In genomic region chr7:45121404-45121803, GRCm38 (mm10) we compare ENCODE assay signal across 8 mouse cellular contexts. TPM values are rescaled to one million over a fixed set of nuclear protein-coding genes. Genes with fewer than 3 reads are reported as not detected.
A peak's percentile ranks its signal among the peaks of the same experiment; 100 is the strongest.
DNase-seq lines count a peak whose midpoint lies in the region; ATAC-seq and TF ChIP-seq lines count a peak whose summit lies in the region.

No protein-coding gene starts in this region.

- H3K9me3 ChIP-seq in lung, embryonic 15.5 days = no peaks in the 10 kb centered on the region
- no peaks in the 10 kb centered on the region for H3K9me3 ChIP-seq in stomach, embryonic 16.5 days (replicated peaks; ENCODE audit: control insufficient read depth, low read length)

- no peak for ATAC-seq in lung, embryonic 15.5 days (ENCODE audit: borderline replicate concordance, extremely low read depth, low FRiP score, low TSS enrichment)
- no peak for ATAC-seq in stomach, embryonic 16.5 days (ENCODE audit: insufficient read depth, low FRiP score)

- peaks cover 62% of the 10 kb centered on the region for H3K36me3 ChIP-seq in lung, embryonic 15.5 days
- H3K36me3 ChIP-seq in stomach, embryonic 16.5 days (ENCODE audit: control insufficient read depth, insufficient read depth, low read length) = peaks cover 19% of the 10 kb centered on the region

- no peaks in the 10 kb centered on the region for H3K27me3 ChIP-seq in lung, embryonic 15.5 days
- H3K27me3 ChIP-seq in stomach, embryonic 16.5 days (ENCODE audit: control insufficient read depth, insufficient read depth, low read length) = no peaks in the 10 kb centered on the region

- peak overlapping the region; percentile 22; the same call in 1 of the 2 replicates for H3K4me2 ChIP-seq in lung, embryonic 15.5 days
- no peak overlapping the region for H3K4me2 ChIP-seq in stomach, embryonic 16.5 days (ENCODE audit: low read depth, low read length)

- DNase-seq in layer of hippocampus, adult 2 months (ENCODE audit: low spot score in 2 of 2) = no peak
- no peak for DNase-seq in layer of hippocampus, adult 11-12 months (ENCODE audit: low spot score)
- DNase-seq in induced T-regulatory cell, adult 2 months (ENCODE audit: low read depth) = peak; percentile 87
- no peak for DNase-seq in layer of hippocampus, adult 9-10 months (ENCODE audit: low spot score)
- DNase-seq in ovary, postnatal 10 days (ENCODE audit: low spot score) = no peak

- H3K27ac ChIP-seq in layer of hippocampus, adult 2 months = peak overlapping the region; percentile 72
- peak overlapping the region; percentile 89 for H3K27ac ChIP-seq in brown adipose tissue, adult 24 weeks (replicated peaks; ENCODE audit: low read depth, low read length)
- H3K27ac ChIP-seq in lung, embryonic 15.5 days = peak overlapping the region; percentile 44
- H3K27ac ChIP-seq in stomach, embryonic 16.5 days (ENCODE audit: low read length) = no peak overlapping the region

- WGBS in lung, embryonic 15.5 days = 44% methylated on average over 8 of the region's 8 CpGs
- WGBS in stomach, embryonic 16.5 days = 42% methylated on average over 8 of the region's 8 CpGs

- peak overlapping the region; percentile 17 for H3K4me3 ChIP-seq in layer of hippocampus, adult 2 months
- H3K4me3 ChIP-seq in brown adipose tissue, adult 24 weeks (ENCODE audit: insufficient read depth, low read depth, low read length) = peak overlapping the region; percentile 75
- no peak overlapping the region for H3K4me3 ChIP-seq in lung, embryonic 15.5 days
- H3K4me3 ChIP-seq in stomach, embryonic 16.5 days (replicated peaks; ENCODE audit: low read length) = no peak overlapping the region

- no peak overlapping the region for H3K9ac ChIP-seq in lung, embryonic 15.5 days
- H3K9ac ChIP-seq in stomach, embryonic 16.5 days (ENCODE audit: low read length) = peak overlapping the region; percentile 43

- no peak for TF ChIP-seq CTCF in layer of hippocampus, adult 2 months (conservative IDR thresholded peaks at IDR 0.05)

- H3K4me1 ChIP-seq in brown adipose tissue, adult 24 weeks (ENCODE audit: control insufficient read depth, insufficient read depth, insufficient read length, low read length) = peaks cover 9% of the 10 kb centered on the region
- peaks cover 43% of the 10 kb centered on the region for H3K4me1 ChIP-seq in lung, embryonic 15.5 days
- peaks cover 33% of the 10 kb centered on the region for H3K4me1 ChIP-seq in stomach, embryonic 16.5 days (ENCODE audit: control insufficient read depth, insufficient read depth, low read length)

RNA-seq across cellular contexts. Expression of gene Rps11, which starts 2.8 kb away (rescaled TPM):
- 100 to 1,000 TPM; 436 to 442 TPM for total RNA-seq in layer of hippocampus, adult 2 months (2021)
- 1,258 and 1,344 TPM in 2 replicates for polyA plus RNA-seq in brown adipose tissue, adult 24 weeks (2012; ENCODE audit: insufficient read depth, insufficient read length, missing spikeins)
- polyA plus RNA-seq in lung, embryonic 15.5 days (2015; fragmentation: Nextera tagmentation; extraction: Ambion mirVana) = 1,432 and 1,559 TPM in 2 replicates
- 1,225 and 1,374 TPM in 2 replicates for polyA plus RNA-seq in stomach, embryonic 16.5 days (2015; fragmentation: Nextera tagmentation; extraction: Ambion mirVana)

RNA-seq across cellular contexts. Expression of gene Rpl13a, which starts 7.2 kb away (rescaled TPM):
- 100 to 1,000 TPM; 808 to 856 TPM for total RNA-seq in layer of hippocampus, adult 2 months (2021)
- polyA plus RNA-seq in brown adipose tissue, adult 24 weeks (2012; ENCODE audit: insufficient read depth, insufficient read length, missing spikeins) = 1,142 and 1,278 TPM in 2 replicates
- 1,187 and 1,308 TPM in 2 replicates for polyA plus RNA-seq in lung, embryonic 15.5 days (2015; fragmentation: Nextera tagmentation; extraction: Ambion mirVana)
- 1,102 and 1,332 TPM in 2 replicates for polyA plus RNA-seq in stomach, embryonic 16.5 days (2015; fragmentation: Nextera tagmentation; extraction: Ambion mirVana)

RNA-seq across cellular contexts. Expression of gene Gm45713, which starts 14.6 kb away (rescaled TPM):
- total RNA-seq in layer of hippocampus, adult 2 months (2021) = not detected
- polyA plus RNA-seq in brown adipose tissue, adult 24 weeks (2012; ENCODE audit: insufficient read depth, insufficient read length, missing spikeins) = not detected in 2 replicates
- polyA plus RNA-seq in lung, embryonic 15.5 days (2015; fragmentation: Nextera tagmentation; extraction: Ambion mirVana) = 0.19 and 0.20 TPM in 2 replicates
- polyA plus RNA-seq in stomach, embryonic 16.5 days (2015; fragmentation: Nextera tagmentation; extraction: Ambion mirVana) = not detected in 2 replicates

RNA-seq across cellular contexts. Expression of gene Flt3l, which starts 14.8 kb away (rescaled TPM):
- total RNA-seq in layer of hippocampus, adult 2 months (2021) = 1 to 10 TPM; 9.4 TPM
- polyA plus RNA-seq in brown adipose tissue, adult 24 weeks (2012; ENCODE audit: insufficient read depth, insufficient read length, missing spikeins) = 5.9 and 6.8 TPM in 2 replicates
- 1.5 and 8.3 TPM in 2 replicates for polyA plus RNA-seq in lung, embryonic 15.5 days (2015; fragmentation: Nextera tagmentation; extraction: Ambion mirVana)
- 2.2 and 2.8 TPM in 2 replicates for polyA plus RNA-seq in stomach, embryonic 16.5 days (2015; fragmentation: Nextera tagmentation; extraction: Ambion mirVana)

RNA-seq across cellular contexts. Expression of gene Fcgrt, which starts 17.8 kb away (rescaled TPM):
- total RNA-seq in layer of hippocampus, adult 2 months (2021) = 10 to 100 TPM; 17.8 to 19.0 TPM
- 167 and 170 TPM in 2 replicates for polyA plus RNA-seq in brown adipose tissue, adult 24 weeks (2012; ENCODE audit: insufficient read depth, insufficient read length, missing spikeins)
- 73.6 and 83.1 TPM in 2 replicates for polyA plus RNA-seq in lung, embryonic 15.5 days (2015; fragmentation: Nextera tagmentation; extraction: Ambion mirVana)
- polyA plus RNA-seq in stomach, embryonic 16.5 days (2015; fragmentation: Nextera tagmentation; extraction: Ambion mirVana) = 138 and 149 TPM in 2 replicates

Comparison
In these comparisons a context has a peak if more than half of its experiments do, and no peak if none do; other contexts are left out.
1. H3K4me3 ChIP-seq: peak in layer of hippocampus, adult 2 months (single experiment) and brown adipose tissue, adult 24 weeks (single experiment); none in lung, embryonic 15.5 days (single experiment) and stomach, embryonic 16.5 days (single experiment).